Mouse (Mus musculus) liver, embryonic 15.5 days (tissue): ENCODE data around the gene Il3. TPM values are rescaled to one million over a fixed set of nuclear protein-coding genes. Genes with fewer than 3 reads are reported as not detected.

Experiments
- ATAC-seq: fragments of 200-750 bp; cut with Nextera tagmentation; 2 replicates; pipeline ENCODE4 v1.8.0; 2017; ENCODE audit warnings: moderate number of reproducible peaks, mild to moderate bottlenecking, moderate library complexity; ENCODE audit not compliant: insufficient read depth
- H3K27ac ChIP-seq: fragments of 300-500 bp; sonication (generic); replicated peaks from 2 replicates; pipeline ENCODE4 v1.5.1; 2015; ENCODE audit warnings: mild to moderate bottlenecking, inconsistent platforms
- H3K27me3 ChIP-seq: fragments of 300-500 bp; sonication (generic); 2 replicates; pipeline ENCODE4 v1.6.1; 2015; ENCODE audit warnings: mild to moderate bottlenecking, inconsistent platforms
- H3K36me3 ChIP-seq: fragments of 300-500 bp; sonication (generic); replicated peaks from 2 replicates; pipeline ENCODE4 v1.6.1; 2015; ENCODE audit warnings: moderate library complexity, mild to moderate bottlenecking, inconsistent platforms
- H3K4me1 ChIP-seq: fragments of 300-500 bp; sonication (generic); replicated peaks from 2 replicates; pipeline ENCODE4 v1.6.1; 2015; ENCODE audit warnings: inconsistent platforms
- H3K4me2 ChIP-seq: fragments of 300-500 bp; sonication (generic); 2 replicates; pipeline ENCODE4 v1.6.1; 2015; ENCODE audit warnings: moderate library complexity, mild to moderate bottlenecking, inconsistent platforms
- H3K4me3 ChIP-seq: fragments of 300-500 bp; sonication (generic); replicated peaks from 2 replicates; pipeline ENCODE4 v1.5.1; 2015; ENCODE audit warnings: mild to moderate bottlenecking, inconsistent platforms
- H3K9ac ChIP-seq: fragments of 300-500 bp; sonication (generic); 2 replicates; pipeline ENCODE4 v1.6.1; 2015; ENCODE audit warnings: moderate library complexity, mild to moderate bottlenecking, inconsistent platforms
- H3K9me3 ChIP-seq: fragments of 300-500 bp; sonication (generic); replicated peaks from 2 replicates; pipeline ENCODE4 v1.6.1; 2016; ENCODE audit warnings: inconsistent platforms
- WGBS: fragments of 180-500 bp; shearing (Covaris S2); methylation state at CpG from one replicate; pipeline ENCODE4 v1.1.7; 2015; ENCODE audit warnings: mixed read lengths; ENCODE audit not compliant: insufficient replicate concordance; 5-methylcytosine and 5-hydroxymethylcytosine counted together
- polyA plus RNA-seq: library from polyadenylated mRNA; unstranded; fragments of >200 nt; fragmentation: Nextera tagmentation; extraction: Ambion mirVana; gene quantifications from 2 replicates; pipeline ENCODE4 v1.2.1, GENCODE M21; 2015

The Il3 gene
- polyA plus RNA-seq: not detected in 2 replicates

- Histone ChIP-seq H3K27me3 (no peaks in the 10 kb centered on the region), H3K4me2 (no peak within 1 kb of the TSS), H3K4me3 (no peak within 1 kb of the TSS), H3K27ac (no peak within 1 kb of the TSS), H3K4me1 (no peaks in the 10 kb centered on the region), H3K9me3 (no peaks in the 10 kb centered on the region), H3K36me3 (no peaks in the 10 kb centered on the region), H3K9ac (no peak within 1 kb of the TSS)
- 29% methylated on average over 6 of the region's 6 CpGs for WGBS
- no peak for ATAC-seq
Observed at GRCm38 (mm10) chr11:54267177-54267576, at the start of gene Il3. TSS of gene Il3 (minus strand) at chr11:54267277.

DNA sequence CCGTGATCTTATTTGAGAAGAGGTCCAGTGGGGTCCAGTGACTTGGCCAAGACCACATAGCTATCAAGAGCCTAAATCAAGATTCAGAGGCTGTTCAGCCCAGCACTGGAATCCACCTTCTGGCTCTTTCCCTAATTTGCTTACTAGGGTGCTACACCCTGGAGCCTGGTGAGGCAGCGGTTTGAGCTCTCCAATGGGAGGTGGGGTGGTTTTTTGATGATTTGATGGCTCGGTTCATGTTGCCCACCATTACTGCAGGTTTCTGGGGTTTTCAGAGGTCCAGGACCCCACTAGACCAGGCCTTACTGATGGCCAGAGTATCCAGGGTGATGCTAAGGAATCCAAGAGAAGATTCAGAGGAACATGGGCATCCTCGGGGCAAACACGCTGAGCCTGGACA, 48.3 kb upstream of the Il3 start:
- no peak for ATAC-seq
- H3K4me1 ChIP-seq: peaks cover 35% of the 10 kb centered on the region
- no peak overlapping the region for H3K9ac ChIP-seq
- H3K4me3 ChIP-seq: no peak overlapping the region
- no peaks in the 10 kb centered on the region for H3K36me3 ChIP-seq
- WGBS: 57% methylated on average over 5 of the region's 5 CpGs
- H3K27ac ChIP-seq: no peak overlapping the region
- no peaks in the 10 kb centered on the region for H3K27me3 ChIP-seq
- H3K9me3 ChIP-seq: no peaks in the 10 kb centered on the region
- no peak overlapping the region for H3K4me2 ChIP-seq

- Histone ChIP-seq H3K27ac (0 out of 2 replicates have a peak overlapping the region, but pooled peaks have one; percentile 7), H3K4me2 (peak overlapping the region; percentile 13), H3K36me3 (no peaks in the 10 kb centered on the region), H3K4me1 (peaks cover 35% of the 10 kb centered on the region), H3K9ac (no peak overlapping the region), H3K4me3 (no peak overlapping the region), H3K9me3 (no peaks in the 10 kb centered on the region), H3K27me3 (no peaks in the 10 kb centered on the region; the same call in 1 of the 2 replicates)
- peak; percentile 70 for ATAC-seq
- WGBS: 8% methylated on average over 3 of the region's 3 CpGs
Observed at GRCm38 (mm10) chr11:54314740-54315139, 47.7 kb upstream of the Il3 start.

DNA sequence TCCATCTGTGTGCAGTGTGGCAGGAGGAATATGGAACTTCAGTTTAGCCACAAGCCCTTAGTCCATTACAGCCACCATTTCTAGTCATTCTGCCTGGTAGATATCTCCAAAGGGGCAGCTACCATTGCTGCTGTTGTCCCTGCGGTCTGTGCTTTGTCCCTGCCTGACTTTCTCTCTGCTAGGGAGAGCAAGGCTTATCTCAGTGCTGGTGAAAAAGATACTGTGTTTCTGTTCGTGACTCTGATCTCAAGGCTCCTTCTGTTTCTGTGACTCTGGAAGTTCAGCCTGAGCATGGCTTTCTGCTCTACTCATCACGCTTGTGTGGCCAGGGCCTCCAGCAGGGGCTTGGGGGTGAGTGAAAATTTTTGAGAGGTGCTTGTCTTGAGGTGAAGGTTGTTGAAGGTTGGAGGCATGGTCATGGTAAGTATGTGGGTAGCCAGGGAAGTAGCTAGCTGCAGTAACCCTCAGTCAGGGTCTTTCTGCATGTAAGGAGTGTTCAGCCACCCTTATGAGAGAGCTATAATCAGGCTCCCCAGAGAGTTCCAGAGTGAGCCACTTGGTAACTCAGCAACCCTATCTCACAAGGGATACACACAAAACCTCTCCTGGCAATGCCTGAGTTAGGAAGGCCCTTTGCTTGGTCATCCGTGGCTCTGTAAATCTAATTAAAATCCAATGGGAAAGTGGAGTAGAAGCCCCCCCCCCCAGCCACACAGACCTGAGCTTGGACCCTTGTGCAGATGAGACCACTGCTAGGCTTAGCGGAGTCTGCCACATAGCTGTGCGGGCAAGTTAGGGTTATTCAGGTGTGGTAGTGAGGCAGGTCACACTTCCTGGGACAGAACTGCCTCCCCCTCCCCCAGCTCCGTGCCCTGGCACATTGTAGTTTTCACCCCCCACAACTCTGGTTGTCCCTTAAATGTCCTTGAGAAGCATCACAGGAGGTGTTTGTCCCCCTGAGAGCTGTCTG, 46.6 kb upstream of the Il3 start:
- Histone ChIP-seq H3K9ac (no peak overlapping the region), H3K4me3 (no peak overlapping the region), H3K36me3 (no peaks in the 10 kb centered on the region), H3K27ac (peak overlapping the region; percentile 67), H3K4me1 (peaks cover 35% of the 10 kb centered on the region), H3K27me3 (no peaks in the 10 kb centered on the region; the same call in 1 of the 2 replicates), H3K9me3 (no peaks in the 10 kb centered on the region), H3K4me2 (no peak overlapping the region; the same call in 1 of the 2 replicates)
- ATAC-seq: peak; percentile 46; the same call in 1 of the 2 replicates
- WGBS: 43% methylated on average over 7 of the region's 7 CpGs

GRCm38 (mm10) chr11:54312603-54313002, 45.5 kb upstream of the Il3 start:
- H3K4me2 ChIP-seq: no peak overlapping the region
- no peaks in the 10 kb centered on the region; the same call in 1 of the 2 replicates for H3K27me3 ChIP-seq
- no peak for ATAC-seq
- no peak overlapping the region for H3K27ac ChIP-seq
- no peaks in the 10 kb centered on the region for H3K9me3 ChIP-seq
- H3K4me1 ChIP-seq: peaks cover 35% of the 10 kb centered on the region
- no peaks in the 10 kb centered on the region for H3K36me3 ChIP-seq
- WGBS: 14% methylated on average over 1 of the region's 1 CpGs
- H3K9ac ChIP-seq: no peak overlapping the region
- no peak overlapping the region for H3K4me3 ChIP-seq

- no peak overlapping the region for H3K27ac ChIP-seq
- H3K9ac ChIP-seq: no peak overlapping the region
- H3K36me3 ChIP-seq: no peaks in the 10 kb centered on the region
- WGBS: 44% methylated on average over 5 of the region's 5 CpGs
- H3K27me3 ChIP-seq: no peaks in the 10 kb centered on the region; the same call in 1 of the 2 replicates
- no peak for ATAC-seq
- H3K4me2 ChIP-seq: no peak overlapping the region
- no peak overlapping the region for H3K4me3 ChIP-seq
- peaks cover 35% of the 10 kb centered on the region for H3K4me1 ChIP-seq
- no peaks in the 10 kb centered on the region for H3K9me3 ChIP-seq
Observed at GRCm38 (mm10) chr11:54312021-54312420, 44.9 kb upstream of the Il3 start.

DNA sequence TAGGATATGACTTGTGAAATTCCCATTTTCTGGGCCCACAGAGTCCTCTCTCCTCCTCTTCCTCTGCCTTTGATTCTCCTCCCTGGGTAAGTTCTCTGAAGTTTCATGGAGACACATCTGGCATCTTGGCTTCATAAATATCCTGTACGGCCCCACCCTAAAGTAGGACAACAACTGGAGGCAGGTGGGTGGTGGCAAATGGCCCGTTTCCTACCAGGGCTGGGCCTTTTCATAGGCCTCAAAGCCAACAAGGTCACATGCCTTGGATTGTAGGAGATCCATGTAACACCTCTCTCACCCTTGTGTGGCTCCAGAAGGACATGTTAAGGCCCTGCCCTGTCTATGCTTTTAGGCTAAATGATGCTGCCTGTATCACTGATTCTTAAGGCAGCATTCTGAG, 43.5 kb upstream of the Il3 start:
- no peak for ATAC-seq
- H3K9me3 ChIP-seq: no peaks in the 10 kb centered on the region
- H3K36me3 ChIP-seq: no peaks in the 10 kb centered on the region
- H3K4me3 ChIP-seq: no peak overlapping the region
- H3K27me3 ChIP-seq: peaks cover 10% of the 10 kb centered on the region
- H3K4me2 ChIP-seq: no peak overlapping the region
- no peak overlapping the region for H3K27ac ChIP-seq
- peaks cover 35% of the 10 kb centered on the region for H3K4me1 ChIP-seq
- WGBS: 55% methylated on average over 2 of the region's 2 CpGs
- no peak overlapping the region for H3K9ac ChIP-seq

DNA sequence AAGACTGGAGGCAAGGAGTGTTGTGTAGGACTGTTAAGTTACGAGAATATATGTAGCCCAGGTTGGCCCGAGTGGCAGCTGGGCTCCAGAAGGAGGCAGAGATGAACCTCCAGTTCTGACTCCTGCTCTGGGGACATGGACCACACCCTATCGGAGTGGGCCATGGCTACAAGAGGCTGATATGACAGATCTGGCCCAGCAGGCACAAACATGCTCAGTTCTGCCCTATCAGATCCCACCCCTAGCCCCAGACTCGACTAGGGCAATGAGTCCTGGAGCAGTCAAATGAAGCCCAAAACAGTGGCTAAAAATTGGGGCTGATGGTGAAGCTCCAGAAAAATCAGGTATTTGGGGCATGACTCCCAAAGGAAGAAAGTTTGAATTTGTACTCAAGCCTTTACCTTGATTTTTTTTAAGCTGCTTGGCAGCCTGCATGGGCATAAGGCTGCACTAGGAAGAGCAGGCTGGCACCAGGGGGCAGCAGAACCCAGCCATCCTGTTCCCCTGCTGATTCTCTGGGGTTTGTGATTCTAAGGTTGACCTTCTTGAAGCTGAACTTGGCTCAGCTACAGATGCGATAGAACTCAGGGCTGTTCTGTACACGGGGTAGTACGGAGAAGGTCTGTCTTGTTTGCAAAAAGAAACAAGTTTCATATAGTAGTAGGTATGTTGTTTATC, 40.2 kb upstream of the Il3 start:
- H3K27me3 ChIP-seq: peaks cover 43% of the 10 kb centered on the region
- no peaks in the 10 kb centered on the region for H3K9me3 ChIP-seq
- peaks cover 12% of the 10 kb centered on the region; the same call in 1 of the 2 replicates for H3K4me1 ChIP-seq
- no peak overlapping the region for H3K4me3 ChIP-seq
- 38% methylated on average over 7 of the region's 7 CpGs for WGBS
- ATAC-seq: no peak
- H3K27ac ChIP-seq: no peak overlapping the region
- H3K36me3 ChIP-seq: no peaks in the 10 kb centered on the region
- H3K9ac ChIP-seq: no peak overlapping the region
- H3K4me2 ChIP-seq: no peak overlapping the region

DNA sequence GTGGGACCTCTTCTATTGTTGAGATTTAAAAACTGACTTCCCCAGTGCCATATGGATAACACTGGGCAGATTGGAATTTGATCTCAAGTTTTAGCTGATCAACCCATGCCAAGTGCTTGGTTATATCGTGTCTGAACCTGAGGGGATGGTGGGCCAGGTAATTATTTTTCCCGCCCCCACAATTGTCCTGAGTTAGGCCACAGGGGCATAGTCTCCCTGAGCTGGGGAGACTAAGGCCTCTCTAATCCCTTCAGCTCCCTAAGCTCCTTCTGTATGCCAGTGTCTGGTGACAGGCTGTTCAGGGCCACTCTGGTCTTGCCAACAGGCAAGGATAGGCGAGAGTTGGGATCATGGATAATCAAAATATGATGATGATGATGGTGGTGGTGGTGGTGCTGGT, 38.3 kb upstream of the Il3 start:
- 55% methylated on average over 3 of the region's 3 CpGs for WGBS
- Histone ChIP-seq H3K27me3 (peaks cover 51% of the 10 kb centered on the region), H3K36me3 (no peaks in the 10 kb centered on the region), H3K4me2 (no peak overlapping the region), H3K4me3 (no peak overlapping the region), H3K4me1 (0 out of 2 replicates have a peak, but pooled peaks cover 6% of the 10 kb centered on the region), H3K27ac (no peak overlapping the region), H3K9ac (no peak overlapping the region), H3K9me3 (no peaks in the 10 kb centered on the region)
- ATAC-seq: no peak

DNA sequence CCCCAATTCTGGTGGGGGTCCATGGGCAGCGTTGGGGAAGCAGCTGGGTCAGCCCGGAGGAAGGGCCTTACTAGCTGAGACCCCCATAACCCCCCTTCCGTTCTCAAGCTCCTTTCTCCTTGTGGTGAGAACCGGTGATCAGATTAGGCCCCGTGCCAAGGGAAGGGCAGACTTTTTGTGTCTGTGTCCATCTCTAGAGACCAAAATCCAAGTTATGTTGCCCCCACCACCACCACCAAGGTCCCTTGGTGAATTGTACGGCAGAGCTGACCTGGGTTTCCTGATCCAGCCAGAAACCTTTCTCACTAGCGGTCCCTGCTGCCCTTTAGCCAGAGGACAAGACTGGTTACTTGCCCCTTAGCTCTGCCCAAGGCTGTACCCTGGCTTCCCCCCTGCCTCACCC, 37.4 kb upstream of the Il3 start:
- no peak for ATAC-seq
- H3K27me3 ChIP-seq: peaks cover 51% of the 10 kb centered on the region

More for the DNA sequence above, 37.4 kb upstream of the Il3 start:
- no peaks in the 10 kb centered on the region for H3K9me3 ChIP-seq
- no peak overlapping the region for H3K27ac ChIP-seq
- no peaks in the 10 kb centered on the region for H3K36me3 ChIP-seq
- H3K4me1 ChIP-seq: 0 out of 2 replicates have a peak, but pooled peaks cover 6% of the 10 kb centered on the region
- no peak overlapping the region for H3K9ac ChIP-seq
- H3K4me2 ChIP-seq: peak overlapping the region; percentile 60
- H3K4me3 ChIP-seq: peak overlapping the region; percentile 36
- 4% methylated on average over 7 of the region's 7 CpGs for WGBS
